Mouse (Mus musculus) G1E (cell line): ENCODE data around the gene Olfr1287. TPM values are rescaled to one million over a fixed set of nuclear protein-coding genes. Genes with fewer than 3 reads are reported as not detected.

Experiments
- ATAC-seq: 2 replicates; pipeline ENCODE4 v1.8.0; 2016; ENCODE audit warnings: mild to moderate bottlenecking; ENCODE audit not compliant: insufficient number of reproducible peaks, poor library complexity, low FRiP score, severe bottlenecking; ENCODE audit errors: extremely low read depth
- DNase-seq: peaks from one replicate; pipeline ENCODE4 v3.0.0; 2012; ENCODE audit warnings: low spot score
- H3K27me3 ChIP-seq: 2 replicates; pipeline ENCODE4 v1.6.1; 2012; ENCODE audit warnings: mild to moderate bottlenecking, low read length, inconsistent platforms; ENCODE audit not compliant: insufficient read depth
- H3K36me3 ChIP-seq: replicated peaks from 2 replicates; pipeline ENCODE3; 2012; ENCODE audit warnings: mild to moderate bottlenecking, inconsistent platforms
- H3K4me1 ChIP-seq: 2 replicates; pipeline ENCODE4 v1.6.1; 2012; ENCODE audit warnings: low read depth, low read length, inconsistent platforms, mixed read lengths; ENCODE audit not compliant: insufficient read depth
- H3K4me3 ChIP-seq: 2 replicates; pipeline ENCODE4 v1.5.1; 2012; ENCODE audit warnings: low read depth, mild to moderate bottlenecking, inconsistent platforms, low read length, moderate library complexity, mixed read lengths
- H3K9me3 ChIP-seq: replicated peaks from 2 replicates; pipeline ENCODE4 v1.6.1; 2012; ENCODE audit warnings: inconsistent platforms
- CTCF ChIP-seq: IDR thresholded peaks from 2 replicates; pipeline ENCODE4 v1.5.1; 2012; ENCODE audit warnings: low read depth, low read length, inconsistent platforms, mixed read lengths
- GATA1 ChIP-seq: IDR thresholded peaks from 2 replicates; pipeline ENCODE4 v1.6.1; 2012; ENCODE audit warnings: borderline replicate concordance, low read length, inconsistent platforms, mixed read lengths
- GATA2 ChIP-seq: IDR thresholded peaks from 2 replicates; pipeline ENCODE4 v1.6.1; 2012; ENCODE audit warnings: low read depth, low read length, inconsistent platforms, borderline replicate concordance
- POLR2AphosphoS5 ChIP-seq: IDR thresholded peaks from 2 replicates; pipeline ENCODE4 v1.6.1; 2012; ENCODE audit warnings: low read depth, low read length, inconsistent platforms; ENCODE audit not compliant: insufficient replicate concordance
- TAL1 ChIP-seq: conservative IDR thresholded peaks from 2 replicates; pipeline ENCODE4 v1.6.1; 2012; ENCODE audit warnings: low read depth, low read length, inconsistent platforms, mixed read lengths
- polyA plus RNA-seq: library from polyadenylated mRNA; stranded (reverse); fragments of >175 nt; gene quantifications from 2 replicates; pipeline ENCODE4 v1.2.3, GENCODE M21; 2012
- total RNA-seq, 2 experiments: library from RNA; stranded (forward) in 1 of 2; stranded (reverse) in 1 of 2; fragments of 200-1000 nt in 1 of 2; fragments of >200 nt in 1 of 2; fragmentation: Nextera tagmentation in 1 of 2; gene quantifications; 2 replicates each; pipeline ENCODE4 v1.2.3; 2014 to 2017

Gene Olfr1287
- not detected in 2 replicates for total RNA-seq (2014; fragmentation: Nextera tagmentation)
- 0.11 and 0.12 TPM in 2 replicates for total RNA-seq (2017)
- not detected in 2 replicates for polyA plus RNA-seq

- ATAC-seq (no peak), DNase-seq (no peak)
- no peaks in the 10 kb centered on the region for H3K9me3 ChIP-seq
- TF ChIP-seq GATA1 = no peak
- TF ChIP-seq POLR2AphosphoS5 = no peak
- no peak for TF ChIP-seq GATA2
- no peak for TF ChIP-seq CTCF
- no peak for TF ChIP-seq TAL1
- H3K4me3 ChIP-seq = no peak within 1 kb of the TSS
- no peaks in the 10 kb centered on the region for H3K36me3 ChIP-seq
- no peaks in the 10 kb centered on the region for H3K27me3 ChIP-seq
- no peaks in the 10 kb centered on the region for H3K4me1 ChIP-seq
Measured at GRCm38 (mm10) chr2:111448842-111449241, at the start of gene Olfr1287. Gene Olfr1287, plus strand, starts transcription at chr2:111449142.

DNA sequence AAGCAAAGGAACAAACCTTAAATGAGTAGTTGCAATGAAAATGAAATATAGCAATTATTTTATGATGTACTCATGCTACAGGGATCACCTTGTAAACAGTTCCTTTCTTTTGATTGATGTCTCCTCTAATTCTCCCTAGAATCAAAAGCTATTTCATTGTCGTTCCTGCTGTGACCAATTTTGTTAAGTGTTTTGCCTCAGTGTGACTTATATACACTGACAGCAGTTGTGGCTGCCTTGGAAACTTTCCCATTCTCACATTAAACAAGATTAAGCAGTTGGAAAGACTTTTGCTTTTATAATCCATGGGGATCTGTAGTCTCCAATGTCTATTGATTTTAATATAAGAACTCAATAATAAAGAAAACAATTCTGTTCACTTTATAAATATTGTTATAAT is 26.0 kb upstream of the Olfr1287 start, which contains the start of gene Olfr1286:
Olfr1286 (minus strand) TSS at position 185 of the 400 bp plus-strand sequence.
- Histone ChIP-seq H3K36me3 (no peaks in the 10 kb centered on the region), H3K9me3 (no peaks in the 10 kb centered on the region), H3K4me3 (no peak within 1 kb of the TSS), H3K27me3 (no peaks in the 10 kb centered on the region), H3K4me1 (no peaks in the 10 kb centered on the region)
- ATAC-seq = no peak
- TF ChIP-seq GATA2 (no peak), GATA1 (no peak), TAL1 (no peak), POLR2AphosphoS5 (no peak), CTCF (no peak)
- no peak for DNase-seq

DNA sequence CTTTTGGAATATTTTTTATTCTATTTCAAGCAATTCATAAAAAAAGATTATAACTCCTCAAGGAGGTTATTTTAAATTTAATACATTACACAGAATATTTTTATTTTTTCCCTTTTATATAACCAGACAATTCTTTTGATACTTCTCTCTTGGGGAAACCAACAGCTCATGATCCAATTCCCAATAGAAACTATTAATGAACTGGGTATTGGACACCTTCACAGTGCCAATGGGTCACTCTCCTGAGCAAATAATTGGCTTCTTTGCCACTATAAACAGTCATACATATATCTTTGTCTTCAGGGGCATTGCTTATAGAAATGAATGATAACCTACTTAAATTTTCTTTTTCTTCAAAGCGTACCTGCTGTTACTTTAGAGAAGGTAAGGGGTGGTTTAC is 24.9 kb downstream of the Olfr1287 start, which contains the start of gene Olfr1288:
Olfr1288 (plus strand) TSS at position 301 of the 400 bp plus-strand sequence.
- Histone ChIP-seq H3K36me3 (no peaks in the 10 kb centered on the region), H3K4me1 (no peaks in the 10 kb centered on the region), H3K4me3 (no peak within 1 kb of the TSS), H3K9me3 (no peaks in the 10 kb centered on the region), H3K27me3 (no peaks in the 10 kb centered on the region)
- no peak for ATAC-seq
- DNase-seq = no peak
- no peak for TF ChIP-seq CTCF
- no peak for TF ChIP-seq TAL1
- TF ChIP-seq GATA2 = no peak
- TF ChIP-seq GATA1 = no peak

GRCm38 (mm10) chr2:111480519-111480918 is 31.6 kb downstream of the Olfr1287 start, which contains the start of gene Olfr1289:
Gene Olfr1289, plus strand, starts transcription at chr2:111480819.
- Histone ChIP-seq H3K4me1 (no peaks in the 10 kb centered on the region), H3K9me3 (peaks cover 3% of the 10 kb centered on the region; the same call in 1 of the 2 replicates), H3K36me3 (no peaks in the 10 kb centered on the region), H3K4me3 (no peak within 1 kb of the TSS), H3K27me3 (no peaks in the 10 kb centered on the region)
- DNase-seq (no peak), ATAC-seq (no peak)
- TF ChIP-seq TAL1 (no peak), POLR2AphosphoS5 (no peak), GATA2 (no peak), CTCF (no peak), GATA1 (no peak)

DNA sequence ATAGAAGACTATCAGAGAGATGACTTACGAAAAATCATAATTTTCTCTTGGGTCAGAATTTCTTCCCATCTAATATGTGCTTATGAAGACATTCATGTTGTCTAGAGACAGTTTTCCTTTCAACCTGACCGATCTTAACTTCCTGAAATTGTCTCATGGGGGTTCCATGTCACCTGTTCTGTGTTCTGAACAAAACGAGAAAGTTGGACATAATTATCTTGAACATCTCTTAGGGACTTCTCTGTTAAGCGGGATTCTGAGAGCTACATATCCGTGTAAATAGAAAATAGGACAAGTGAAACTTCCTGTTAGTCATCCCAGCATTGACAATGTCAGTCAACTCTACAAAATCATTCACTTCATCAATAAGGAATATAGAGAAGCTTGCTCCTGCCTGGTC is 44.8 kb downstream of the Olfr1287 start, which contains the start of gene Olfr1290:
Olfr1290 (minus strand) TSS at position 101 of the 400 bp plus-strand sequence.
- Histone ChIP-seq H3K4me3 (no peak within 1 kb of the TSS), H3K36me3 (no peaks in the 10 kb centered on the region), H3K27me3 (no peaks in the 10 kb centered on the region), H3K9me3 (0 out of 2 replicates have a peak, but pooled peaks cover 3% of the 10 kb centered on the region), H3K4me1 (no peaks in the 10 kb centered on the region)
- no peak for DNase-seq
- no peak for TF ChIP-seq GATA1
- no peak for ATAC-seq

- Histone ChIP-seq H3K4me3 (no peak within 1 kb of the TSS), H3K9me3 (0 out of 2 replicates have a peak, but pooled peaks cover 3% of the 10 kb centered on the region), H3K27me3 (no peaks in the 10 kb centered on the region), H3K36me3 (no peaks in the 10 kb centered on the region), H3K4me1 (no peaks in the 10 kb centered on the region)
- DNase-seq (no peak), ATAC-seq (no peak)
- no peak for TF ChIP-seq GATA1
- TF ChIP-seq POLR2AphosphoS5 = no peak
- no peak for TF ChIP-seq TAL1
- TF ChIP-seq GATA2 = no peak
- TF ChIP-seq CTCF = no peak
Measured at GRCm38 (mm10) chr2:111496880-111497279, 47.9 kb downstream of the Olfr1287 start, which contains the start of gene Olfr1291-ps1. Gene Olfr1291-ps1, plus strand, starts transcription at chr2:111497180.

Other genes starting within 250 kb of the Olfr1287 start
Only the 20 nearest of the 22 such genes appear.
- gene Olfr1276, start 194.6 kb upstream of the Olfr1287 start, total RNA-seq (2014; fragmentation: Nextera tagmentation) = not detected in 2 replicates
- under 0.01 and 0.11 TPM in 2 replicates for gene Olfr1276, start 194.6 kb upstream of the Olfr1287 start, total RNA-seq (2017)
- gene Olfr1276, start 194.6 kb upstream of the Olfr1287 start, polyA plus RNA-seq = not detected in 2 replicates
- not detected in 2 replicates for gene Olfr1277, start 175.0 kb upstream of the Olfr1287 start, total RNA-seq (2014; fragmentation: Nextera tagmentation)
- under 0.01 and 0.16 TPM in 2 replicates for gene Olfr1277, start 175.0 kb upstream of the Olfr1287 start, total RNA-seq (2017)
- gene Olfr1277, start 175.0 kb upstream of the Olfr1287 start, polyA plus RNA-seq = not detected in 2 replicates
- gene Olfr1278, start 159.0 kb upstream of the Olfr1287 start, total RNA-seq (2014; fragmentation: Nextera tagmentation) = not detected in 2 replicates
- gene Olfr1278, start 159.0 kb upstream of the Olfr1287 start, total RNA-seq (2017) = under 0.01 and 0.22 TPM in 2 replicates
- not detected in 2 replicates for gene Olfr1278, start 159.0 kb upstream of the Olfr1287 start, polyA plus RNA-seq
- gene Olfr1279, start 148.5 kb upstream of the Olfr1287 start, total RNA-seq (2014; fragmentation: Nextera tagmentation) = not detected in 2 replicates
- 0.16 TPM in 1 of 2 replicates, not detected in the other for gene Olfr1279, start 148.5 kb upstream of the Olfr1287 start, total RNA-seq (2017)
- not detected in 2 replicates for gene Olfr1279, start 148.5 kb upstream of the Olfr1287 start, polyA plus RNA-seq
- gene Olfr1280, start 135.1 kb upstream of the Olfr1287 start, total RNA-seq (2014; fragmentation: Nextera tagmentation) = not detected in 2 replicates
- 0.12 and 0.22 TPM in 2 replicates for gene Olfr1280, start 135.1 kb upstream of the Olfr1287 start, total RNA-seq (2017)
- gene Olfr1280, start 135.1 kb upstream of the Olfr1287 start, polyA plus RNA-seq = not detected in 2 replicates
- gene Olfr1281, start 122.6 kb upstream of the Olfr1287 start, total RNA-seq (2014; fragmentation: Nextera tagmentation) = not detected in 2 replicates
- 0.05 and 0.23 TPM in 2 replicates for gene Olfr1281, start 122.6 kb upstream of the Olfr1287 start, total RNA-seq (2017)
- gene Olfr1281, start 122.6 kb upstream of the Olfr1287 start, polyA plus RNA-seq = not detected in 2 replicates
- not detected in 2 replicates for gene Olfr1282, start 113.1 kb upstream of the Olfr1287 start, total RNA-seq (2014; fragmentation: Nextera tagmentation)
- 0.12 TPM in 1 of 2 replicates, not detected in the other for gene Olfr1282, start 113.1 kb upstream of the Olfr1287 start, total RNA-seq (2017)
- gene Olfr1282, start 113.1 kb upstream of the Olfr1287 start, polyA plus RNA-seq = not detected in 2 replicates
- gene Olfr1283, start 82.4 kb upstream of the Olfr1287 start, total RNA-seq (2014; fragmentation: Nextera tagmentation) = not detected in 2 replicates
- gene Olfr1283, start 82.4 kb upstream of the Olfr1287 start, total RNA-seq (2017) = 0.11 and 0.17 TPM in 2 replicates
- not detected in 2 replicates for gene Olfr1283, start 82.4 kb upstream of the Olfr1287 start, polyA plus RNA-seq
- not detected in 2 replicates for gene Olfr1284, start 73.6 kb upstream of the Olfr1287 start, total RNA-seq (2014; fragmentation: Nextera tagmentation)
- not detected in 2 replicates for gene Olfr1284, start 73.6 kb upstream of the Olfr1287 start, total RNA-seq (2017)
- gene Olfr1284, start 73.6 kb upstream of the Olfr1287 start, polyA plus RNA-seq = not detected in 2 replicates
- not detected in 2 replicates for gene Olfr1286, start 26.0 kb upstream of the Olfr1287 start, total RNA-seq (2014; fragmentation: Nextera tagmentation)
- 0.22 and 0.70 TPM in 2 replicates for gene Olfr1286, start 26.0 kb upstream of the Olfr1287 start, total RNA-seq (2017)
- gene Olfr1286, start 26.0 kb upstream of the Olfr1287 start, polyA plus RNA-seq = not detected in 2 replicates
- not detected in 2 replicates for gene Olfr1288, start 25.0 kb downstream of the Olfr1287 start, total RNA-seq (2014; fragmentation: Nextera tagmentation)
- gene Olfr1288, start 25.0 kb downstream of the Olfr1287 start, total RNA-seq (2017) = not detected in 2 replicates
- not detected in 2 replicates for gene Olfr1288, start 25.0 kb downstream of the Olfr1287 start, polyA plus RNA-seq
- gene Olfr1289, start 31.7 kb downstream of the Olfr1287 start, total RNA-seq (2014; fragmentation: Nextera tagmentation) = not detected in 2 replicates
- gene Olfr1289, start 31.7 kb downstream of the Olfr1287 start, total RNA-seq (2017) = not detected in 2 replicates
- not detected in 2 replicates for gene Olfr1289, start 31.7 kb downstream of the Olfr1287 start, polyA plus RNA-seq
- not detected in 2 replicates for gene Olfr1290, start 44.7 kb downstream of the Olfr1287 start, total RNA-seq (2014; fragmentation: Nextera tagmentation)
- not detected in 2 replicates for gene Olfr1290, start 44.7 kb downstream of the Olfr1287 start, total RNA-seq (2017)
- gene Olfr1290, start 44.7 kb downstream of the Olfr1287 start, polyA plus RNA-seq = not detected in 2 replicates
- gene Olfr1291-ps1, start 48.0 kb downstream of the Olfr1287 start, total RNA-seq (2014; fragmentation: Nextera tagmentation) = not detected in 2 replicates
- gene Olfr1291-ps1, start 48.0 kb downstream of the Olfr1287 start, total RNA-seq (2017) = 0.06 and 0.22 TPM in 2 replicates
- gene Olfr1291-ps1, start 48.0 kb downstream of the Olfr1287 start, polyA plus RNA-seq = not detected in 2 replicates
- not detected in 2 replicates for gene Olfr1293-ps, start 76.1 kb downstream of the Olfr1287 start, total RNA-seq (2014; fragmentation: Nextera tagmentation)
- 0.05 and 0.06 TPM in 2 replicates for gene Olfr1293-ps, start 76.1 kb downstream of the Olfr1287 start, total RNA-seq (2017)
- gene Olfr1293-ps, start 76.1 kb downstream of the Olfr1287 start, polyA plus RNA-seq = not detected in 2 replicates
- gene Olfr1294, start 91.1 kb downstream of the Olfr1287 start, total RNA-seq (2014; fragmentation: Nextera tagmentation) = not detected in 2 replicates
- 0.23 TPM in 1 of 2 replicates, not detected in the other for gene Olfr1294, start 91.1 kb downstream of the Olfr1287 start, total RNA-seq (2017)
- gene Olfr1294, start 91.1 kb downstream of the Olfr1287 start, polyA plus RNA-seq = not detected in 2 replicates
- not detected in 2 replicates for gene Olfr1295, start 120.5 kb downstream of the Olfr1287 start, total RNA-seq (2014; fragmentation: Nextera tagmentation)
- gene Olfr1295, start 120.5 kb downstream of the Olfr1287 start, total RNA-seq (2017) = 0.05 and 0.17 TPM in 2 replicates
- not detected in 2 replicates for gene Olfr1295, start 120.5 kb downstream of the Olfr1287 start, polyA plus RNA-seq
- not detected in 2 replicates for gene Olfr1297, start 177.4 kb downstream of the Olfr1287 start, total RNA-seq (2014; fragmentation: Nextera tagmentation)
- gene Olfr1297, start 177.4 kb downstream of the Olfr1287 start, total RNA-seq (2017) = 0.05 TPM in 1 of 2 replicates, not detected in the other
- gene Olfr1297, start 177.4 kb downstream of the Olfr1287 start, polyA plus RNA-seq = not detected in 2 replicates
- gene Olfr1298, start 200.1 kb downstream of the Olfr1287 start, total RNA-seq (2014; fragmentation: Nextera tagmentation) = not detected in 2 replicates
- gene Olfr1298, start 200.1 kb downstream of the Olfr1287 start, total RNA-seq (2017) = 0.29 TPM in 1 of 2 replicates, not detected in the other
- gene Olfr1298, start 200.1 kb downstream of the Olfr1287 start, polyA plus RNA-seq = not detected in 2 replicates
- gene Olfr1299, start 212.3 kb downstream of the Olfr1287 start, total RNA-seq (2014; fragmentation: Nextera tagmentation) = not detected in 2 replicates
- gene Olfr1299, start 212.3 kb downstream of the Olfr1287 start, total RNA-seq (2017) = 0.12 and 0.16 TPM in 2 replicates
- not detected in 2 replicates for gene Olfr1299, start 212.3 kb downstream of the Olfr1287 start, polyA plus RNA-seq